Mouse (Mus musculus): ENCODE measurements around the gene Pde4a. TPM values are rescaled to one million over a fixed set of nuclear protein-coding genes. Genes with fewer than 3 reads are reported as not detected.
A peak's percentile ranks its signal among the peaks of the same experiment; 100 is the strongest.

Pde4a gene
- polyA plus RNA-seq, 1 experiment: 13.8 TPM

GRCm38 (mm10) chr9:21237368-21238003 lies 72.0 kb downstream of the Pde4a start:
- DNase-seq: no peak
- WGBS: 12% methylated on average over 19 of the region's 19 CpGs
- peaks cover 20% of the 10 kb centered on the region for H3K4me1 ChIP-seq (ENCODE audit: control insufficient read depth, insufficient read depth, low read length)
- TF ChIP-seq POLR2A (IDR thresholded peaks at IDR 0.05; ENCODE audit: borderline replicate concordance, extremely low read depth, low read depth, low read length): no peak
- TF ChIP-seq CTCF (IDR thresholded peaks at IDR 0.05; ENCODE audit: insufficient read depth, low read length): peak; percentile 16; the same call in 1 of the 2 replicates
- peak overlapping the region; percentile 79 for H3K4me3 ChIP-seq (replicated peaks; ENCODE audit: extremely low read depth, low read depth, low read length)

GRCm38 (mm10) chr9:21238004-21238732 lies 72.7 kb downstream of the Pde4a start:
- DNase-seq: no peak
- Histone ChIP-seq H3K4me1 (ENCODE audit: control insufficient read depth, insufficient read depth, low read length) (peaks cover 20% of the 10 kb centered on the region), H3K4me3 (replicated peaks; ENCODE audit: extremely low read depth, low read depth, low read length) (peak overlapping the region; percentile 79)
- under 1% methylated on average over 31 of the region's 31 CpGs for WGBS
- TF ChIP-seq CTCF (IDR thresholded peaks at IDR 0.05; ENCODE audit: insufficient read depth, low read length): no peak
- TF ChIP-seq POLR2A (IDR thresholded peaks at IDR 0.05; ENCODE audit: borderline replicate concordance, extremely low read depth, low read depth, low read length): no peak

GRCm38 (mm10) chr9:21238733-21239464 lies 73.4 kb downstream of the Pde4a start, which contains the start of gene Keap1:
TSS of gene Keap1 (minus strand) at chr9:21239361.
- WGBS: under 1% methylated on average over 90 of the region's 90 CpGs
- Histone ChIP-seq H3K4me3 (replicated peaks; ENCODE audit: extremely low read depth, low read depth, low read length) (peak within 1 kb of the TSS; percentile 79), H3K4me1 (ENCODE audit: control insufficient read depth, insufficient read depth, low read length) (peaks cover 20% of the 10 kb centered on the region)
- DNase-seq: peak; percentile 88
- TF ChIP-seq POLR2A (IDR thresholded peaks at IDR 0.05; ENCODE audit: borderline replicate concordance, extremely low read depth, low read depth, low read length): peak; percentile 54; the same call in 1 of the 2 replicates
- TF ChIP-seq CTCF (IDR thresholded peaks at IDR 0.05; ENCODE audit: insufficient read depth, low read length): no peak

- 24% methylated on average over 4 of the region's 4 CpGs for WGBS
- no peak for DNase-seq
- peak overlapping the region; percentile 79 for H3K4me3 ChIP-seq (replicated peaks; ENCODE audit: extremely low read depth, low read depth, low read length)
- H3K4me1 ChIP-seq (ENCODE audit: control insufficient read depth, insufficient read depth, low read length): peaks cover 25% of the 10 kb centered on the region
- TF ChIP-seq CTCF (IDR thresholded peaks at IDR 0.05; ENCODE audit: insufficient read depth, low read length) (no peak), POLR2A (IDR thresholded peaks at IDR 0.05; ENCODE audit: borderline replicate concordance, extremely low read depth, low read depth, low read length) (no peak)
These were observed 73.9 kb downstream of the Pde4a start for GRCm38 (mm10) chr9:21239465-21239848.

- WGBS: 5% methylated on average over 11 of the region's 11 CpGs
- TF ChIP-seq POLR2A (IDR thresholded peaks at IDR 0.05; ENCODE audit: borderline replicate concordance, extremely low read depth, low read depth, low read length) (no peak), CTCF (IDR thresholded peaks at IDR 0.05; ENCODE audit: insufficient read depth, low read length) (peak; percentile 98)
- DNase-seq: peak; percentile 76
These were observed 75.8 kb downstream of the Pde4a start for GRCm38 (mm10) chr9:21241343-21241742.

GRCm38 (mm10) chr9:21243826-21244427 lies 78.4 kb downstream of the Pde4a start:
- Histone ChIP-seq H3K4me3 (replicated peaks; ENCODE audit: extremely low read depth, low read depth, low read length) (no peak overlapping the region), H3K4me1 (ENCODE audit: control insufficient read depth, insufficient read depth, low read length) (peaks cover 6% of the 10 kb centered on the region; the same call in 1 of the 2 replicates)
- no peak for DNase-seq
- WGBS: 11% methylated on average over 42 of the region's 42 CpGs
- no peak for TF ChIP-seq CTCF (IDR thresholded peaks at IDR 0.05; ENCODE audit: insufficient read depth, low read length)
- no peak for TF ChIP-seq POLR2A (IDR thresholded peaks at IDR 0.05; ENCODE audit: borderline replicate concordance, extremely low read depth, low read depth, low read length)

More at GRCm38 (mm10) chr9:21241343-21241742, 75.8 kb downstream of the Pde4a start:
- Histone ChIP-seq H3K4me3 (replicated peaks; ENCODE audit: extremely low read depth, low read depth, low read length) (no peak overlapping the region), H3K4me1 (ENCODE audit: control insufficient read depth, insufficient read depth, low read length) (peaks cover 17% of the 10 kb centered on the region)

GRCm38 (mm10) chr9:21244428-21245112 lies 79.1 kb downstream of the Pde4a start:
- WGBS: 3% methylated on average over 71 of the region's 72 CpGs
- no peak for DNase-seq
- TF ChIP-seq CTCF (IDR thresholded peaks at IDR 0.05; ENCODE audit: insufficient read depth, low read length) (no peak), POLR2A (IDR thresholded peaks at IDR 0.05; ENCODE audit: borderline replicate concordance, extremely low read depth, low read depth, low read length) (no peak)
- Histone ChIP-seq H3K4me3 (replicated peaks; ENCODE audit: extremely low read depth, low read depth, low read length) (peak overlapping the region; percentile 19), H3K4me1 (ENCODE audit: control insufficient read depth, insufficient read depth, low read length) (peaks cover 6% of the 10 kb centered on the region; the same call in 1 of the 2 replicates)

- 5% methylated on average over 16 of the region's 16 CpGs for WGBS
- peaks cover 6% of the 10 kb centered on the region; the same call in 1 of the 2 replicates for H3K4me1 ChIP-seq (ENCODE audit: control insufficient read depth, insufficient read depth, low read length)
- no peak for TF ChIP-seq POLR2A (IDR thresholded peaks at IDR 0.05; ENCODE audit: borderline replicate concordance, extremely low read depth, low read depth, low read length)
- no peak for TF ChIP-seq CTCF (IDR thresholded peaks at IDR 0.05; ENCODE audit: insufficient read depth, low read length)
- H3K4me3 ChIP-seq (replicated peaks; ENCODE audit: extremely low read depth, low read depth, low read length): no peak overlapping the region
- DNase-seq: no peak
These were observed 79.6 kb downstream of the Pde4a start for GRCm38 (mm10) chr9:21245113-21245487.

All from lung, adult 2 months (tissue).